In the genomic region with DNA sequence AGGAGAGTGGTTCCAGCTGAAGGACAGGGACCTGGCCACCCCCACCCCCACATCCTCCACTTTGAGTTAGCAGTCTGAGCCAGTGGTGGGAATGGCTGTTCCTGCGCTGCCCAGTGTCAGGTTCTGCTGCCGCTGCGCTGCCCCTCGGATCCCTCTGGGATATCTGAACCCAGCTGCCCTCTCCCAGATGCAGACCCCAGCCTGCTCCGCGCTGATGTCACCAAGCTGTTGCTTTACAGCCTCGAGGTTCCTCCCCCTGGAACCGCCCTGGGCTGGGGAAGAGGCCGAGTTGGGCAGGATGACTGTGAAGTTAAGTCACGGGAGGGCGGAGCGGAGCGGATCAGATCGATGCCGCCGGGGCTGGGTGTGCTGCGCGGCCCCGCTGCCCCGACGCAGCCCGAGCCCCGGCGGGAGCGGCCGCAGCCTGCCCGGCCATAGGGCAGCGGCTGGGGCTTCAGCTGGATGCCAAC, we compare ENCODE assay signal across 8 mouse cellular contexts.
DNase-seq lines count a peak whose midpoint lies in the region; ATAC-seq and TF ChIP-seq lines count a peak whose summit lies in the region.

No protein-coding gene starts in this region.

- peak overlapping the region; percentile 81 for H3K4me2 ChIP-seq in hindbrain, embryonic 16.5 days (ENCODE audit: low read length)
- H3K4me2 ChIP-seq in liver, embryonic 11.5 days = peak overlapping the region; percentile 86
- H3K4me2 ChIP-seq in midbrain, postnatal 0 days (ENCODE audit: low read depth, low read length, poor library complexity, severe bottlenecking) = peak overlapping the region; percentile 73

- ATAC-seq in hindbrain, embryonic 16.5 days = peak; percentile 77
- peak; percentile 93 for ATAC-seq in liver, embryonic 11.5 days (replicated peaks; ENCODE audit: low FRiP score)
- peak; percentile 57 for ATAC-seq in midbrain, postnatal 0 days (ENCODE audit: low FRiP score)

- peak overlapping the region; percentile 44 for H3K4me3 ChIP-seq in hindbrain, embryonic 16.5 days (ENCODE audit: low read length)
- peak overlapping the region; percentile 54 for H3K4me3 ChIP-seq in liver, embryonic 11.5 days (ENCODE audit: low read depth, low read length)
- peak overlapping the region; percentile 38 for H3K4me3 ChIP-seq in midbrain, postnatal 0 days (ENCODE audit: low read depth, low read length)

- DNase-seq in left cerebral cortex, postnatal 4 days = peak; percentile 57
- no peak for DNase-seq in left cerebral cortex, postnatal 25 days (ENCODE audit: low spot score in 2 of 2)
- peak; percentile 34 to 35 for DNase-seq in cerebellum, postnatal 14 days
- DNase-seq in gastrocnemius, postnatal 10 days = peak; percentile 64
- peak; percentile 76 for DNase-seq in liver, embryonic 11.5 days (ENCODE audit: low spot score)
- DNase-seq in midbrain, postnatal 0 days (ENCODE audit: low spot score) = peak; percentile 53
- DNase-seq in thymus, adult 18-20 months = peak; percentile 15 to 16

- peaks cover 16% of the 10 kb centered on the region for H3K4me1 ChIP-seq in hindbrain, embryonic 16.5 days (ENCODE audit: control insufficient read depth, insufficient read depth, low read depth, low read length)
- peaks cover 17% of the 10 kb centered on the region for H3K4me1 ChIP-seq in liver, embryonic 11.5 days (replicated peaks; ENCODE audit: control insufficient read depth, insufficient read depth, low read length)
- peaks cover 5% of the 10 kb centered on the region; the same call in 1 of the 2 replicates for H3K4me1 ChIP-seq in midbrain, postnatal 0 days (ENCODE audit: insufficient read depth, low read length)

- no peak for TF ChIP-seq CTCF in midbrain, postnatal 0 days (IDR thresholded peaks at IDR 0.05)

- no peaks in the 10 kb centered on the region for H3K27me3 ChIP-seq in hindbrain, embryonic 16.5 days (replicated peaks; ENCODE audit: control insufficient read depth, insufficient read depth, low read length)
- H3K27me3 ChIP-seq in liver, embryonic 11.5 days (replicated peaks; ENCODE audit: control insufficient read depth, insufficient read depth, low read length) = no peaks in the 10 kb centered on the region
- no peaks in the 10 kb centered on the region for H3K27me3 ChIP-seq in midbrain, postnatal 0 days (ENCODE audit: insufficient read depth, low read length)

- no peak overlapping the region for H3K27ac ChIP-seq in hindbrain, embryonic 16.5 days (ENCODE audit: low read depth, low read length)
- no peak overlapping the region for H3K27ac ChIP-seq in liver, embryonic 11.5 days (ENCODE audit: low read depth, low read length)
- H3K27ac ChIP-seq in midbrain, postnatal 0 days (ENCODE audit: low read depth, low read length) = no peak overlapping the region

- 1% methylated on average over 28 of the region's 28 CpGs for WGBS in hindbrain, embryonic 16.5 days
- WGBS in liver, embryonic 11.5 days = under 1% methylated on average over 28 of the region's 28 CpGs
- WGBS in midbrain, postnatal 0 days = 2% methylated on average over 27 of the region's 28 CpGs

- no peaks in the 10 kb centered on the region for H3K36me3 ChIP-seq in hindbrain, embryonic 16.5 days (ENCODE audit: control insufficient read depth, insufficient read depth, low read length)
- no peaks in the 10 kb centered on the region for H3K36me3 ChIP-seq in liver, embryonic 11.5 days (ENCODE audit: control insufficient read depth, insufficient read depth, low read length)
- no peaks in the 10 kb centered on the region for H3K36me3 ChIP-seq in midbrain, postnatal 0 days (ENCODE audit: insufficient read depth, low read length)

- intact Hi-C loops in left cerebral cortex, postnatal 4 days (cut with DNase I) = no loop called here
- intact Hi-C loops in left cerebral cortex, postnatal 25 days (cut with DNase I) = no loop called here

- H3K9ac ChIP-seq in hindbrain, embryonic 16.5 days (ENCODE audit: low read depth, low read length) = peak overlapping the region; percentile 66
- peak overlapping the region; percentile 58 for H3K9ac ChIP-seq in liver, embryonic 11.5 days (ENCODE audit: low read depth, low read length)
- H3K9ac ChIP-seq in midbrain, postnatal 0 days (replicated peaks; ENCODE audit: low read length, poor library complexity, severe bottlenecking) = peak overlapping the region; percentile 50

- no peaks in the 10 kb centered on the region for H3K9me3 ChIP-seq in hindbrain, embryonic 16.5 days (ENCODE audit: control insufficient read depth, low read length)
- no peaks in the 10 kb centered on the region for H3K9me3 ChIP-seq in liver, embryonic 11.5 days (ENCODE audit: control insufficient read depth, low read length)
- no peaks in the 10 kb centered on the region for H3K9me3 ChIP-seq in midbrain, postnatal 0 days (ENCODE audit: low read length)

Comparison
In these comparisons a context has a peak if more than half of its experiments do, and no peak if none do; other contexts are left out.
1. DNase-seq: peak in left cerebral cortex, postnatal 4 days (single experiment), cerebellum, postnatal 14 days (2 of 2), gastrocnemius, postnatal 10 days (single experiment), liver, embryonic 11.5 days (single experiment), midbrain, postnatal 0 days (single experiment) and thymus, adult 18-20 months (2 of 2); none in left cerebral cortex, postnatal 25 days (0 of 2).
2. Peak in every context shown above with its lines, with median percentiles within 50 percentile points of each other: ATAC-seq, H3K4me2 ChIP-seq, H3K4me3 ChIP-seq and H3K9ac ChIP-seq.